Mouse (Mus musculus) embryo, embryonic 10.5 days (tissue): ENCODE results near the gene Rnf38.

Experiments used
- DNase-seq: peaks from one replicate; pipeline ENCODE4 v3.0.0-alpha.2; 2015; ENCODE audit warnings: low spot score

The Rnf38 gene

DNA sequence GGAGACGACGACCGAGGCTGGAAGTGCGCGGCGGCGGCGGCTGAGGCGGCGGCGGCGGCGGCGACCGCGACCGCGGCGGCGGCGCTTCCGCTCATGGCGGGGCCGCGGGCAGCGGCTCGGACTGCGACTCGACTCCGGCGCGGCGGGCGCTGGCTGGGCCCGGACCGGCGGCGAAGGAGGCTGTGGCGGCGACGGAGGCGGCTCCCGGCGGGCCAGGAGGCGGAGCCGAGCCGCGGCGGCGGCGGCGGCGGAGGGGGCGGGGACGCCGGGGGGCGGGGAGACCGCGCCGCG lies at the start of gene Rnf38:
Gene Rnf38, minus strand, starts transcription at position 77 of the 291 bp plus-strand sequence.
- DNase-seq: no peak

DNA sequence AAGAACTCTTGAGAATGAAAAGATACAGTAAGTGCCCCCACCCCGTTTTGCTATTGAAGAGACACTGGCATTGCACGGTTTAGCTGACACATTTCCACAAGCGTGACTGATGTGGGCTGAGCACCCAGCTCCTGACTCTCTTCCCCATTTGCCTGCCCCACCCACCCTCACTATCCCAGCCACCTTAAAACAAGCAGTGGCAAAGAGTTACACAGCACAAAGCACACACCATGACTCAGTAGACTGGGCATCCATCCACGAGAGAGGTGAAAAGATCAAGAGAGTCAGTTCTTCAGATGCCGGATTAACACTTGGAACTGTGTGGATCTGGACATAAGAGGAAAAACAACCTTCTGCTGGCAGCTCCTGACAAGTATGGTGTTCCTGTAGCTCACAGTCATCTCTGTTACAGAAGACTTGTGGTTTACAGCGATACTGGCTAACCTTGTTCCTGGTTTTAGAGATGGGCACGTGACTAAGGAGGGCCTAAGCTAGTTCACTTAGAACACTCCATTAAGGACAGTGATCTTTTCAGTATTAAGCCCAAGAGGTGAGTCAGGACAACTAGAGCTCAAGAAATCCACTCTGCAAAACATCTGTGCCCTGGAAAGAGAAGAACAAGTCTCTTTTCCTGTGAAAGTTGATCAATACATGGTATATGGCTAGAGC lies 48.1 kb upstream of the Rnf38 start:
- no peak for DNase-seq

- no peak for DNase-seq
These were observed 37.5 kb upstream of the Rnf38 start for GRCm38 (mm10) chr4:44271134-44271533.

DNA sequence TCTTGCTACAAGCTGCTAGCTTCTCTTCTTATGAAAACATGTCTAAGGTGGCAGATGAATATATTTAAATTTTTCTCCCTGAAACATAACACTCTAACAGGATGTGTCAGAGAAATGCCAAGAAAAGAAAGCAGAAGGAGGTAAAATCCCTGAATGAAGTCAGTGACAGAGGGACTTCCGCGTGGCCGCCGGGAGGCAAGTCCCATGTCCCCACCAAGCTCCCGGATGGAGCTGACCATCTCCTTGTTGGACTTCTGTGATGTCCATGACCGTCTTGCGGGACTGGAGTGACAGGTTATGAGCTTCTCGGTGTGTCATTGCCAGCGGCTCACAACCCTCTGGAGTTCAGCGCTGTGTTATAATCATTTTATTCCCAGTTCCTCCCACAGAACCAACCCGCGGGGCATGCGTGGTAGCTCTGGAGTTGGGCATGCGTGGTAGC lies 35.8 kb upstream of the Rnf38 start:
- DNase-seq: no peak

GRCm38 (mm10) chr4:44267437-44267836 lies 33.8 kb upstream of the Rnf38 start:
- no peak for DNase-seq

- DNase-seq: no peak
These were observed 31.9 kb upstream of the Rnf38 start for GRCm38 (mm10) chr4:44265500-44265899.

GRCm38 (mm10) chr4:44260244-44260643 lies 26.7 kb upstream of the Rnf38 start:
- peak; percentile 83 for DNase-seq

GRCm38 (mm10) chr4:44259126-44259525 lies 25.5 kb upstream of the Rnf38 start:
- DNase-seq: no peak

DNA sequence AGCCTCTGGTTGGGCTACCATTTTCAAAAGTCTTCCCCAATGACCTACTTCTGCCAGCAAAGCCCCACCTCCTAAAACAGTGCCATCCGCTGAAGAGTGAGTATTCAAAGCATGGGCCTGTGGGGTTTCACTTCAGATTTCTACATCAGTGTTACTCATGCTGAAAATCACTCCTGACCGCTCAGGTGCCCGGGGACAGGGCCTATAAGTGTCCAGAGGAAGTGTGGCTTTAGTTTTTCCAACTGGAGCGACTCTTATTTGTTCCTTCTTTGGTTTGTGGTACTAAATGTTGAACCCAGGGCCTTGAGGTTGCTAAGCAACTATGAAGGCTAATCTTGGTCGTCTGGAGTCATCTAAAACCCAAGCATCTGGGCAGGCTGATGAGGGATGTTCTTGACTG lies 21.0 kb upstream of the Rnf38 start:
- DNase-seq: no peak

- no peak for DNase-seq
These were observed 19.6 kb upstream of the Rnf38 start for GRCm38 (mm10) chr4:44253191-44253590.

DNA sequence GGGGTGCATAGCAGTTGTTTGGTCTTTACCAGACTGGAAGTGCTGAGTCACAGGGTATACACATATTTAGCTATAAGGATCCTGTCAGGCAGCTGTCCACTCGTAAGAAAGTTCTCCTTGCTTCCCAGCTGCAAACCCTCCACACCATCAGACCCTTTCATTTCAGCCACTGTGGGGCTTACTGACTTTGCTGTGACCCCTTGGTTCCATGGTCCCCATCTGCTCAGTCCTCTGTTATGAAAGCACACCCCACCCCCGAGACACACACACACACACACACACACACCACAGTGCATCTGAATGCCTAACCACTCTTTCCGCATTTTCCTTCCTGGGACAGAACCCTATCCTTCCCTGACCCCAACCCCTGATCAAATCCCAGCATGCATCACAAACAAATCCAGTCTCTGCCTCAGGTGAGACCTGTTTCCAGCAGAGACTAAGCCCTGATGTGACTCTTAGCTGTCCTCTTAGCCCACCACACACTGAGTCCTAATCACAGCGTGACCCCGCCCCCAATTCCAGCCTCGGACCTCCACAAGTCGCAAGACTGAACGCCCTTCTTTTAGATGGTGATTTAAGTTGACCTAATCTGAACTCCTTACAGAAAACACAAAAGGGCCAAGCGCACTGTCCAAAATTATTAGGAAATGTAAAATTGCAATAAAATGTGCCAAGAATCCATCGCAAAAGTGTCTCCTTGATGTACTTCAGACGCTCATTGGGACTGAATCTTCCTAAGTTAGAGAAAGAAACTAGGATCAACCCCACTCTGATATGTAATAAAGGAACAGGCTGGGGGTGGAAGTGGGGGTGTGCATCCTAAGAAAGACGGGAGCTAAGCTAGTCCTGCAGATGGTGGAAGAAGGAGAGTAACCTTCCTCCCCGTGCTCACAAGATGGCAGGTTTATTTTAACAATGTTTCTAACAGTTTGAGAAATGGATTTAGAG lies 18.7 kb upstream of the Rnf38 start:
- peak; percentile 26 for DNase-seq

DNA sequence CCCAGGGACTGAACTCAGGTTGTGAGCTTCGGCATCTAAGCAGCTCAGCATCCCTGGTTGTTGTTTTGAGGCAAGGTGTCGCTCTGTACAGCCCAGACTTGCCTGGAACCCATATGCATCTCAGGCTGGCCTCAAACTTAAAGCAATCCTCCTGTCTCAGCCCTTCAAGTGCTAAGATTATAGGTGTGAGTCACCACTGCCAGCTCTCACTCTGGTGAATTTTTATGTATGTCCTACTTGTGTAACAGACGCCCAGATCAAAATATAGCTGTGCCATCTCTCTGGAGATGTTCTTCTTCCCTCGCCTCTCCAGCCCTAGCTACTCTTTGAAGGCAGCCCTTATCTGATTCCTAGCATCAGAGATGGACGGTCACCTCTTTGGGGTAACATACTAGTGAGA lies 17.9 kb upstream of the Rnf38 start:
- DNase-seq: no peak

GRCm38 (mm10) chr4:44249705-44250104 lies 16.1 kb upstream of the Rnf38 start:
- peak; percentile 21 for DNase-seq

DNA sequence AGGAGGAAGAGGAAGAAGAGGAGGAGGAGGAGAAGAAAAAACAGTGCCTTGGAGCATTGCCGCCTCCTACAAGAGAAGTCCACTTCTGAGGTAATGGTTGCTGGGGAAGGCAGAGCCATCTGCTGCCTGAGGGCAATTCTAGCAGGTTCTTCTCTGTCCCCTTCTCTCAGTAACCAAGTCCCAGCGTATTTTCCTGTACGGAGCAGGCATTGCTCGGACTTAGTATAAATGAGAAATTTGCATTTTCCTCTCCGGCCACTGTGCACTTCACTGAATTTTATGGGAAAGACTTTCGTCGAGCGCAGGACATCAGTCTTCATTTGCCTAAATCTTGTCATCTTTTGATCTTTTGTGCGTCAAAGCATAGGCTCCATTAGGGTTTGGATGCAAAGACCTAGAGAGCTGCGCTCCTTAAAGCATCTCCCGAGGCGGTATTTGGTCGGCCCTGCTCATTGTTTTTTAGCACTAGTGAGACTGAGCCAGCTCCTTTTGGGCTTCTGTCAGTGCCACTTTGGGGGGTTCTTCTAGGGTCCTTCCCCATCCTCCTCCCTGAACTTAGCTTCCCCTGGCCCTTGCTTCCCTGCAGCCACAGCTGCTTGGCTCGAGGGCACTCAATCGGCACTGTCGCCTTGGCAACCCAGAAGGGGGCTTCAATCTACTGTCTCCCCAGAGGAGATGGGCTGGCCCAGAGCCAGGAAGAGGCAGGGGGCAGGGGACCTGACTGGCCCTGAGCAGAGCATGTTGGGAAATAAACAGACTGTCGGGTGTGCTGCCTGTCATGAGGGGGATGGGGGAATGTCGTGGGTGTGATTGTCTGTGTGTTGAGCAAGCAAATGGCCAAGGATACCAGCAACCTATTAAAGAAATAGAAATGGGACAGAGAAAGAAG lies 13.7 kb upstream of the Rnf38 start:
- peak; percentile 81 for DNase-seq

- no peak for DNase-seq
These were observed 12.7 kb upstream of the Rnf38 start for GRCm38 (mm10) chr4:44246285-44246684.

DNA sequence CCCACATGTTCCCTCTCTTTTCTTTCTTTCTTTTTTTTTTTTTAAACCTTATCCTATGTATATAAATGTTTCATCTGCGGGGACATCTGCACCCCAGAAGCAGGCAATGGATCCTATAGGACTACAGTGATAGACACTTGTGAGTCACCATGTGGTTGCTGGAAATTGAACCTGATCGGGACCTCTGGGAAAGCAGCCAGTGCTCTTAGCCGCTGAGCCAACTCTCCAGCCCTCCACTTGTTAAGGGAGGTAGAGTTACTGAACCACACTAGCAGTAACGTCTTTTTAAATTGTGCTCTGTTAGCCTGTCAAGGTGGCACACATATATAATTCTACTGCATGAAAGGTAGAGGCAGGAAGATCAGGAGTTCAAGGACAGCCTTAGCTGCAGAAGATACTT lies 8.0 kb upstream of the Rnf38 start:
- DNase-seq: no peak

GRCm38 (mm10) chr4:44235946-44236345 lies 2.4 kb upstream of the Rnf38 start:
- DNase-seq: no peak

GRCm38 (mm10) chr4:44234004-44234866 lies 646 bp upstream of the Rnf38 start:
- DNase-seq: peak; percentile 91

GRCm38 (mm10) chr4:44232771-44233712 lies 547 bp downstream of the Rnf38 start:
- peak; percentile 79 for DNase-seq

GRCm38 (mm10) chr4:44225128-44225527 lies 8.5 kb downstream of the Rnf38 start:
- DNase-seq: no peak
